Mouse (Mus musculus) liver, embryonic 11.5 days (tissue): Measurements from ENCODE around the gene Abhd16a. TPM values are rescaled to one million over a fixed set of nuclear protein-coding genes. Genes with fewer than 3 reads are reported as not detected.

ENCODE experiments used
- ATAC-seq: fragments of 200-750 bp; cut with Nextera tagmentation; replicated peaks from 2 replicates; pipeline ENCODE4 v1.8.0; 2017; ENCODE audit warnings: moderate number of reproducible peaks, mild to moderate bottlenecking, moderate TSS enrichment, moderate library complexity; ENCODE audit not compliant: low FRiP score
- DNase-seq: peaks from one replicate; pipeline ENCODE4 v3.0.0-alpha.2; 2017; ENCODE audit warnings: low spot score
- H3K27ac ChIP-seq: fragments of 300-500 bp; sonication (generic); 2 replicates; pipeline ENCODE4 v1.5.1; 2014; ENCODE audit warnings: mild to moderate bottlenecking, low read depth, low read length, control low read depth
- H3K27me3 ChIP-seq: fragments of 300-500 bp; sonication (generic); replicated peaks from 2 replicates; pipeline ENCODE4 v1.6.1; 2014; ENCODE audit warnings: low read length, mixed read lengths; ENCODE audit not compliant: control insufficient read depth, insufficient read depth
- H3K36me3 ChIP-seq: fragments of 300-500 bp; sonication (generic); 2 replicates; pipeline ENCODE4 v1.6.1; 2014; ENCODE audit warnings: mild to moderate bottlenecking, low read length, moderate library complexity, mixed read lengths; ENCODE audit not compliant: control insufficient read depth, insufficient read depth
- H3K4me1 ChIP-seq: fragments of 300-500 bp; sonication (generic); replicated peaks from 2 replicates; pipeline ENCODE4 v1.6.1; 2014; ENCODE audit warnings: low read length, mixed read lengths; ENCODE audit not compliant: control insufficient read depth, insufficient read depth
- H3K4me2 ChIP-seq: fragments of 300-500 bp; sonication (generic); 2 replicates; pipeline ENCODE4 v1.6.1; 2014; ENCODE audit warnings: mild to moderate bottlenecking, control low read depth, moderate library complexity
- H3K4me3 ChIP-seq: fragments of 300-500 bp; sonication (generic); 2 replicates; pipeline ENCODE4 v1.5.1; 2014; ENCODE audit warnings: low read depth, low read length, control low read depth
- H3K9ac ChIP-seq: fragments of 300-500 bp; sonication (generic); 2 replicates; pipeline ENCODE4 v1.6.1; 2014; ENCODE audit warnings: low read depth, low read length, control low read depth
- H3K9me3 ChIP-seq: fragments of 300-500 bp; sonication (generic); 2 replicates; pipeline ENCODE4 v1.6.1; 2016; ENCODE audit warnings: low read length, inconsistent platforms, mixed read lengths; ENCODE audit not compliant: control insufficient read depth
- WGBS: fragments of 180-500 bp; shearing (Covaris S2); extraction: QIAGEN DNeasy Blood & Tissue Kit; methylation state at CpG from one replicate; pipeline ENCODE4 v1.1.7; 2014; 5-methylcytosine and 5-hydroxymethylcytosine counted together
- polyA plus RNA-seq: library from polyadenylated mRNA; unstranded; fragments of >200 nt; fragmentation: Nextera tagmentation; extraction: Ambion mirVana; gene quantifications from 2 replicates; pipeline ENCODE4 v1.2.1, GENCODE M21; 2014

Abhd16a gene
- polyA plus RNA-seq, 1 experiment from 2014 or later, result 71.6 TPM

GRCm38 (mm10) chr17:35092403-35093198 is 3.5 kb downstream of the Abhd16a start:
- ATAC-seq (no peak), DNase-seq (no peak)
- peaks cover 7% of the 10 kb centered on the region for H3K4me1 ChIP-seq
- no peaks in the 10 kb centered on the region for H3K9me3 ChIP-seq
- no peak overlapping the region for H3K9ac ChIP-seq
- peaks cover 25% of the 10 kb centered on the region for H3K36me3 ChIP-seq
- 90% methylated on average over 14 of the region's 14 CpGs for WGBS
- no peak overlapping the region for H3K4me2 ChIP-seq
- H3K27me3 ChIP-seq, result no peaks in the 10 kb centered on the region
- no peak overlapping the region for H3K4me3 ChIP-seq
- no peak overlapping the region for H3K27ac ChIP-seq

- H3K9me3 ChIP-seq, result no peaks in the 10 kb centered on the region
- ATAC-seq (no peak), DNase-seq (no peak)
- H3K4me2 ChIP-seq, result no peak overlapping the region
- H3K27me3 ChIP-seq, result no peaks in the 10 kb centered on the region
- peaks cover 7% of the 10 kb centered on the region for H3K4me1 ChIP-seq
- no peak overlapping the region for H3K4me3 ChIP-seq
- no peak overlapping the region for H3K9ac ChIP-seq
- no peak overlapping the region for H3K27ac ChIP-seq
- WGBS, result 85% methylated on average over 15 of the region's 15 CpGs
- H3K36me3 ChIP-seq, result peaks cover 28% of the 10 kb centered on the region
Observed at GRCm38 (mm10) chr17:35094475-35095365, 5.7 kb downstream of the Abhd16a start.

GRCm38 (mm10) chr17:35096597-35096996 is 7.5 kb downstream of the Abhd16a start:
- Histone ChIP-seq H3K27ac (no peak overlapping the region), H3K9ac (no peak overlapping the region)

GRCm38 (mm10) chr17:35097164-35097655 is 8.1 kb downstream of the Abhd16a start:
- 90% methylated on average over 12 of the region's 12 CpGs for WGBS
- Histone ChIP-seq H3K9me3 (no peaks in the 10 kb centered on the region), H3K9ac (no peak overlapping the region), H3K27ac (no peak overlapping the region), H3K36me3 (peaks cover 39% of the 10 kb centered on the region), H3K4me2 (no peak overlapping the region), H3K27me3 (no peaks in the 10 kb centered on the region), H3K4me1 (peaks cover under 1% of the 10 kb centered on the region; the same call in 1 of the 2 replicates), H3K4me3 (no peak overlapping the region)
- DNase-seq (no peak), ATAC-seq (no peak)

More at GRCm38 (mm10) chr17:35096597-35096996, 7.5 kb downstream of the Abhd16a start:
- Histone ChIP-seq H3K27me3 (no peaks in the 10 kb centered on the region), H3K4me2 (no peak overlapping the region), H3K4me1 (no peaks in the 10 kb centered on the region; the same call in 1 of the 2 replicates), H3K36me3 (peaks cover 36% of the 10 kb centered on the region), H3K9me3 (no peaks in the 10 kb centered on the region), H3K4me3 (no peak overlapping the region)
- 89% methylated on average over 12 of the region's 12 CpGs for WGBS
- no peak for ATAC-seq
- no peak for DNase-seq

GRCm38 (mm10) chr17:35100196-35100765 is 11.2 kb downstream of the Abhd16a start:
- no peak for ATAC-seq

GRCm38 (mm10) chr17:35101161-35101560 is 12.1 kb downstream of the Abhd16a start:
- H3K36me3 ChIP-seq, result peaks cover 42% of the 10 kb centered on the region
- no peaks in the 10 kb centered on the region for H3K9me3 ChIP-seq
- H3K4me1 ChIP-seq, result peaks cover 39% of the 10 kb centered on the region
- ATAC-seq (no peak), DNase-seq (no peak)
- 91% methylated on average over 11 of the region's 11 CpGs for WGBS
- H3K9ac ChIP-seq, result no peak overlapping the region
- H3K4me2 ChIP-seq, result no peak overlapping the region
- no peak overlapping the region for H3K4me3 ChIP-seq
- H3K27me3 ChIP-seq, result no peaks in the 10 kb centered on the region
- H3K27ac ChIP-seq, result no peak overlapping the region

More at GRCm38 (mm10) chr17:35100196-35100765, 11.2 kb downstream of the Abhd16a start:
- WGBS, result 72% methylated on average over 10 of the region's 10 CpGs
- peaks cover 44% of the 10 kb centered on the region for H3K36me3 ChIP-seq
- no peak for DNase-seq
- peaks cover 30% of the 10 kb centered on the region for H3K4me1 ChIP-seq
- H3K27me3 ChIP-seq, result no peaks in the 10 kb centered on the region
- H3K4me3 ChIP-seq, result no peak overlapping the region
- no peaks in the 10 kb centered on the region for H3K9me3 ChIP-seq
- H3K4me2 ChIP-seq, result no peak overlapping the region
- H3K27ac ChIP-seq, result no peak overlapping the region
- H3K9ac ChIP-seq, result no peak overlapping the region

- peaks cover 41% of the 10 kb centered on the region for H3K4me1 ChIP-seq
- no peak overlapping the region for H3K4me3 ChIP-seq
- no peaks in the 10 kb centered on the region for H3K9me3 ChIP-seq
- no peaks in the 10 kb centered on the region for H3K27me3 ChIP-seq
- H3K36me3 ChIP-seq, result peaks cover 34% of the 10 kb centered on the region
- no peak overlapping the region for H3K4me2 ChIP-seq
- 77% methylated on average over 8 of the region's 8 CpGs for WGBS
- DNase-seq, result no peak
- H3K27ac ChIP-seq, result no peak overlapping the region
- ATAC-seq, result no peak
- H3K9ac ChIP-seq, result no peak overlapping the region
Observed at GRCm38 (mm10) chr17:35102299-35102698, 13.2 kb downstream of the Abhd16a start.

GRCm38 (mm10) chr17:35103221-35103690 is 14.2 kb downstream of the Abhd16a start:
- peaks cover 34% of the 10 kb centered on the region for H3K36me3 ChIP-seq

More at GRCm38 (mm10) chr17:35103221-35103690, 14.2 kb downstream of the Abhd16a start:
- Histone ChIP-seq H3K4me2 (no peak overlapping the region), H3K27ac (peak overlapping the region; percentile 73; the same call in 1 of the 2 replicates), H3K4me1 (peaks cover 41% of the 10 kb centered on the region), H3K27me3 (no peaks in the 10 kb centered on the region), H3K9me3 (no peaks in the 10 kb centered on the region), H3K4me3 (no peak overlapping the region), H3K9ac (peak overlapping the region; percentile 52)
- DNase-seq (no peak), ATAC-seq (no peak)
- 59% methylated on average over 6 of the region's 6 CpGs for WGBS
